Mouse (Mus musculus): ENCODE measurements around the gene Tcf7l2.

Gene Tcf7l2

DNA sequence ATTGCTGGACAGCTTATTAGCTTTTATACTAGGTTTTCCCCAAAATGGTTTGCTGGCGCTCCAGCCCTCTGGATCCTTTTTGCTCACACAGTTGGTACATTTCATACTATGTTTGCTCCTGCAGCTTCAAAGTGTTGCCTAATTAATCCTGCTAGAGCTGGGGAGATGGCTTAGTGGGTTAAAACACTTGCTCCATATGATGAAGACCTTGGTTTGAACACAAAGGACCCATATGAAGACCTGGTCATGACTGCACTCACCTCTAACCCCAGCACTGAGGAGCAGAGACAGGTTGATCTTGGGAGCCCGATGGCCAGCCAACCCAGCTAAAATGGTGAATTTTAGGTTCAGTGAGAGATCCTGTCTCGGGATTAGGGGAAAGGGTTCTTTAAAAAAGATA lies 195.4 kb downstream of the Tcf7l2 start:
- no peak for DNase-seq (ENCODE audit: extremely low read depth, low read depth)

DNA sequence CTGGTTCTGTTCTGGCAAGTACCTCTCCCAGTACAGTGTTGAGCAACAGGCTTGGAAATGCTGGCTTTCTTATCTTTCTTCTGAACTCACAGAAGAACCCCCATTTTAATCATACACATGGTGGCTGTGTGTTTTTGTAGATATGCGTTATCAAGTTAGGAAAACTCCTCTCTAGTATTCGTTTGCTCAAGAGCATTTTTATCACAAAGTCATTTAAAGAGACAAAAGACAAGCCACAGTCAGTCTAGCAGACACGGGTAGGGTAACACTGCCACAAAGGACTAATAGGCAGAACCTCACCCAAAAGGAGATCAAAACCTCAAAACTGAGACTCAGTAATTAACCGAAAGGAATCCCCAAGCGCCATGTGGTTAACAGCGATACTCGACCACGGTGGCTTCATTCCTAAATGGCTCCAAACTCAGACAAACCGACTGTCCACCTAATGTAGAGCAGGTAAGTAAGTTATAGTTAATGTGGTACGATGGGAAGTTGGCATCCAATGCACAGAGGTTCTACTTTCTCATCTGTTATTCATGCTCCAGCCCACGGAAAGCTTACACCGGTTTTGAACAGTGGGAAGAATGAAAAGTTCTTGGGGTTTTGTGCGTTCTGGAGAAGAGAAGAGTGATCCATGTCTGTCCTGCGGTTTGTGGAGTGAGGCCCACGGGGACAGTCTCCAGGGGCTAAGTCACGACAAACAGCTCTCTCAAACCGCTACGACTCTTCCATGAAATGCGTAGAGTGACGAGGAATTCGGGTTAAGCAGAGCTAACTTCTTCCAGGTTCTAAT lies 196.8 kb downstream of the Tcf7l2 start:
- DNase-seq (ENCODE audit: extremely low read depth, low read depth), result peak; percentile 90

DNA sequence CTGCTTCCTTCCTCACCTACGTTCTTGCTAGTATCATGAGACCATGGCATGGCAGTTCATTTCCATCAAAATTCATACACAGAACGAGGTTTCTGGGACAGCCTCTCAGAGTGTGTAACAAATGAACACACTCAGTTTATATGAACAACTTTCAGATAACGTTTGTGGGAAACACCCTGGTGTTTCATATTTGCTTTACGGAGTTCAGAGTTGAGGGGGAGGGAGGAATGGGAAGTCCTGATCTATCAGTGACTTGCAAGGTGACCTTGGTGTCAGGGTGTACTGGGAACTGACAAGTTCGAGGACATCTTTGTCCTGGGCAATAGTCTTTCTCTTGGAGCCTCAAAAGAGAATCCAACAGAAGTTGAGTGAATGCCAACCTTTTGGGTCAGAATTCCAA lies 197.5 kb downstream of the Tcf7l2 start:
- peak; percentile 69 for DNase-seq (ENCODE audit: extremely low read depth, low read depth)

DNA sequence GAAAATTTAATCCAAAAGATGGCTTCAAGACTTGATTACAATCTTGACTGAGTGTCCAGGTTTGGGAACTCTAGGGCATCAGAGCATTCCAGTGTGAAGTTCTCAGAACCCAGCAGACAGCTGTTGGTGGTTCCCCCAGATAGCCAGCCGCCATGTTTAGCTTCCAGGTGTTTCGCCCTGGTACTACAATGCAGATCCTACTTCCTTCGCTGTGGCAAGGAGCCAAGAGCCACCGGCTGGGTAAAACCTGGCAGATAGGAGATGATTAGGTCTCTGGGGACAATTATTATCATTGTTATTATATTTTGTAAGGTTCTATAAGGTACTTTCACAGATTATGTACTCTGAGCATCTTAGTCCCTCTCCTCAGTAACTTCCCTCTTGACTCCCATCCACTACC lies 198.1 kb downstream of the Tcf7l2 start:
- no peak for DNase-seq (ENCODE audit: extremely low read depth, low read depth)

DNA sequence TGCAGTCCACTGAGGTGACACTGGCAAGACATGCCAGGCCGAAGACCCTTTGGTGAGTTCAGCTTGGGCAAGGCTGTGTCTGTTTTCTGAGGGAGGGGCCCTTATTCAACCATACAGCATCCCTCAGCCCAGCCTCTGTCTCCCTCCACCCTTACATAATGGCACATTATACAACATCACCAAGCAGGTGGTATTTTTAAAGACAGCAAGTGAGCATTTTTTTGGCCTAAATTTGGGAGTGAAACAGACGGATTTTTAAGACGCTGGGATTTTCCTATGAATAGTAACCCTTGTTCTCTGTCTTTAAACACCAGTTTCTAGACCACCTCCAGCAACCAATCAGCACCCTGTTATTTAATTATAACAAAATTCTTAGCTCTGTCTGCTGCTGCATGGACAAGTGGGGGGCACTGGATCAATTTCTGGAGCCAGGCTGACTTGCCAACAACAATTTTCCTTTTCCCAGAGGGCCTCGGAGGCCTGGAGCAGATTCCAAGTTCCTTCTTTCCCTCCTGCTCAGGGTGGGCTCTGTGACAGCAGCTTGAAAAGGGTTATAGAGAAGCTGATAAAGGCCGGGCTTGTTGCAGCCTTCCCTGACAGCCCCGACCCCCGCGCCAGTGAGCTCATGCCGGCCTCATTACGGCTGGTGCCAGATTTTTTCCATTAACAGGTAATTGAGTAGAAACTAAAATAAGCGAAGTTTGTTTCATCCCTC lies 199.1 kb downstream of the Tcf7l2 start:
- DNase-seq (ENCODE audit: extremely low read depth, low read depth), result no peak

DNA sequence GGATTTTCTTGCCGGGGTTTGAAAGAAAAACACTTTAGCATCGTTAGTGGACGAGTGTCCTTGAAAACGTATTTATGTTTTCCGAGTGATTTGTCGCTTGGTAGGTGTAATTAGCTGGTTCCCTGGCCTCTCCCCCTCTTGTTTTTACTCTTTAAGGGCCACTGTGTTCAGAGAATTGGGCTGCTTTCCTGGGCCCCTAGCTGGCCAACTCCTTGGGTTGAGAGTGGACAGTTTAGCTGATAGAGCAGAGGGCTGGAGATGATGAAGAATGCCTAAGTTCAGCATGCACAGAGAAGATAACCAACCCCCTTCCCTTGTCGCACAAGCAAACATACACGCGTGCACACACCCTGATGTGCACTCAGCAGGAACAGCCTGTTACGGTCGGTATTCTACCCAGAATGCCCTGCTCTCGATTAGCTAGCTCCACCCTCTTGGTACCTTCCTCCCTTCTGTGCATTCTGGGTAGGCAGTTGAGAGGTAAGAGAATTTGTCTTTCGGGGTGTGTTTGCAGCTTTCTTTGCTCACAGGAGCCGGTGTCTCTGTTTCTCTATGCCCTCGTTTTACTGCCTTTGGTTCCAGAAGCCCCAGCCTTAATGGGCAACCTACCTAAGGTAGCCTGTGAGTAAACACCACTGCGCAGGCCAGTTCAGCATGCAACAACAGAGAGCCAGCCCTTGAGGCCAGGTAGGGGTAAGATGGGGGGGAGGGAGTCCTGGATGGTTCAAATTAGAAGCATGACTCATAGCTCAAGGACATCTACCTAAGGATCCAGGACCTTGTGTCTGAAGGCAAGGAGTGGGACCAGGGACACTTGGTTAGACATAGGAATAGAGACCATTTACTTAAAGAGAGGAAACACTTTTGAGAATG lies 199.9 kb downstream of the Tcf7l2 start:
- no peak for DNase-seq (ENCODE audit: extremely low read depth, low read depth)

DNA sequence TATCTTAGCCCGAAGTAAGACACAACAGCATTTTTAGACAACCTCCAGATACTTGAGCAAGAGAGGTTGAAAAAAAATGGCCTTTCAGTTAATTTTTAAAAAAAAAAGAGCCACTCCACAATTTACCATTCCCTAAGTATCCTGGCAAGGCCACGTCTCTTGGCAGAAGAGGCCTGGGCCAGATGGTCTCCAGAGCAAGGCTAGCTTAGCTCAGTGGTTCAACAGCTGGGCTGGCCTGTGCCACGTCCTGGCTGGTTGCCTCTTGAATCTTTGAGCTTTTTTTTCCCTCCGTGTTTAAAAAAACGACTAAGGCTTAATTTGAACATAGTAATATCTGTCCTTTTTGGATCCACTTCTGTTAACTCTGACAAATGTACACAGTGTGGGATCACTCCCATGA lies 209.8 kb downstream of the Tcf7l2 start:
- DNase-seq (ENCODE audit: extremely low read depth, low read depth), result no peak

DNA sequence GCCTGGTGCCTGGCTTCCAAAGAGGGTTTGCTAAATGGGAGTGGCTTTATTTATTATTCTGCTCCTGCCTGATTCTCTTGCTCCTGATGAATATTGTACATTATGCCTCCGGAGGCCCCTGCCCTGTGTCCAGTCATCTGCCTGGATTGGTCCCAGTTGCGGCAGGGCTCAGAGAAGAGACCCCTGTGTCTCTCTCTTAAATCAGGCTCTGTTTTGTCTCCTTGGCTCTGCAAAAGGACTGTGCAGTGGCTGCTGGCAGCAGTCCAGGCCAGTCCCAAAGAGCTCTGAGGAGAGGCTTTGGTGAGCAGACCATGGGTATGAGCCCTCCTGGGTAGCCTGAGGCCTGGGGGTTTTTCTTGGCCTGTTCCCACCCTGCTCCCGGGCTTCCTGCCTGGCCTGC lies 211.6 kb downstream of the Tcf7l2 start:
- no peak for DNase-seq (ENCODE audit: extremely low read depth, low read depth)

DNA sequence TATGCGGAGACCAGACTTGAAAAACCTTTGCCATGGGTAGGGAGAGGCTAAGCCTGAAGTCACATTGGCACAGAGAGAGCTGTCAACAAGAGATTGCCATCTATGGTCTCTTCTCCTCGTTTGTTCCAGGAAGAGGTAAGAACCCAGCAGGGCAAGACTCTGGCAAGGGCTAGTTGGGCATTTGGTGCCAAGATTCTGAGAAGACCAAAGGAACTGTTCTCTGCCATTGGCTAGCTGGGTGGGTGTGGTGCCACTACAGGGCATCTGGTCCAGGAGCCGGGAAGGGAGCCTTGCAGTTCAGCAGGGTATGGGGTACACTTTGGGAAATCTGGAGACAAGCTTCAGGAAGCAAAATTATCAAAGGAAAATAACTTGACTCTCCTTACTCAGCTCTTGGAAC lies 213.5 kb downstream of the Tcf7l2 start:
- DNase-seq (ENCODE audit: extremely low read depth, low read depth), result no peak

DNA sequence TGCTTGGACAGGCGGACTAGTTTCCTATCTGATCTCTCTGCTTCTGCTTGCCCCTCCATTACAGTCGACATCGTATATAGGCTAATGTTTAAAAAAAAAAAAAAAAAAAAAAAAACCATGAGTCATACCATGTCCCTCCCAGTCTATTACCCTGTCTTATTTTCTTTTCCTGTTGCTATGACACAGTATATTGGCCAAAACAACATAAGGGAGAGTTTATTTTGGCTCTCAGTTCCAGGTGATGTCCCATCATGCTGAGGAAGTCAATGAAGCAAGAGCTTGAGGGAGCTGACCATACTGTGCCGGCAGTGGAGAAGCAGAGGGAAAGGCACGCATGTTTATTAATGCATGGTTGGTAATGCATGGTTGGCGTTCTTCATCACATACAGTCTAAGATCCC lies 215.1 kb downstream of the Tcf7l2 start:
- DNase-seq (ENCODE audit: extremely low read depth, low read depth), result no peak

DNA sequence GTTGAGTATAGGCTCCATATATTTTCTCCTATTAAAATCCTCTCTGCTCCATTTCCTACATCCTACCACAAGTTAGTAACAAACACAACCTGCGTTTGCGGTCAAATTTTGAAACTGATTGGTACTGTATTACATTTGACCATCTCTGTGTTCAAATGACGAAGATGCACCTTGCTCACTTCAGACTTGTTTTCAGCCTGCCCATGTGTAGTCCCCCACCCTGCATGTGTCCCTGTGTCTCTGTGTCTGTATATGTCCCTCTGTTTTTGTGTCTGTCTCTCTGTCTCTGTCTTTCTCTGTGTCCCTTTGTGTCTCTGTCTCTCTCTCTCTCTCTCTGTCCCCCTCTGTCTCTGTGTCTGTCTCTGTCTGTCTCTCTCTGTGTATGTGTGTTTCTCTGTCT lies 222.8 kb downstream of the Tcf7l2 start:
- DNase-seq (ENCODE audit: extremely low read depth, low read depth), result no peak

DNA sequence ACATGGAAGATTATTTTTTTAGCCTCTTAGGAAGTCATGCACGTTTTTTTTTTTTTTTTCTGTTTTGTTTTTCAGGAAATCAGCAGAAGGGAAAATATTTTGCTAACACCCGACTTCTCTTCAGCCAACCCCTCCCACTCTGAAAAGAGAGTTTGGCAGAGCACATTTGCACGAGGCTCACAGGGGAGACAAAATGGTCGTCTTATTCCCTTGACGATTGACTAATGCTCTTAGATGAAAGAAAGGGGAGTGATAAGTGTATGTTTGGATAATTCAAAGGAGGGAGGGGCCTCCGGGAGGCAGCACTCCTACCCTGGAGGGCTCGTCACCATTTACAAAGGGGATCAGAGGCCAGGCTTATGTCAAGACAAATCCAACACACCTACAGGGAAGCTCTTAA lies 224.4 kb downstream of the Tcf7l2 start:
- DNase-seq (ENCODE audit: extremely low read depth, low read depth), result no peak

DNA sequence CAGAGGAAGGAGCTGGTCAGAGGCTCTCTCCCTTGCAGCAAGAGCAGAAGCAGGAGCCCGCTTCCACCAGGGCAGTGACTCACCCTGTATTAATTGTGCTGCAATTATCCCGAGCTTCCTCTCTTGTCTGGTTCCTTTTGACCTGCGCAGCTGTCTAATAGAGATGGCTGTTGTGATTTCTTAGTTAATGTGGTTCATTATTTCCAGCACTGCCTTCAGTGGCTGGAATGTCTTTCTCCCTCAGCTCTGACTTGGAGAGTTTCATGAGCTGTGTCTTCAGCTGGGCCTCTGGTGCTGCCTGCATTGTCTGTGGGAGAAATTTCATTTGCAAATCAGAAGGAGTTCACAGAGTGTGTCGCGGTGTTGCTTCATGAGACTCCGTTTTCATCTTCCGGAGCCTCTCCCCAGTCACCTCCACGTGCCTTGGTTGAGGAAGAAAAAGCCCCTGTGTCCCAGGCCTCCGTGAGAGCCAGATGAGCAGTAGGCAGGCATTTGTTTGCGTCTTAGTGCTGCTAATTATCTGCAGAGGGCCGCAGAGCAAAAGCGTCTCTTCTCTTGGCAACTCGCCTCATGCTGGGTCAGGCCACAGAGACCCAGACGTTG lies 228.4 kb downstream of the Tcf7l2 start:
- no peak for DNase-seq (ENCODE audit: extremely low read depth, low read depth)

DNA sequence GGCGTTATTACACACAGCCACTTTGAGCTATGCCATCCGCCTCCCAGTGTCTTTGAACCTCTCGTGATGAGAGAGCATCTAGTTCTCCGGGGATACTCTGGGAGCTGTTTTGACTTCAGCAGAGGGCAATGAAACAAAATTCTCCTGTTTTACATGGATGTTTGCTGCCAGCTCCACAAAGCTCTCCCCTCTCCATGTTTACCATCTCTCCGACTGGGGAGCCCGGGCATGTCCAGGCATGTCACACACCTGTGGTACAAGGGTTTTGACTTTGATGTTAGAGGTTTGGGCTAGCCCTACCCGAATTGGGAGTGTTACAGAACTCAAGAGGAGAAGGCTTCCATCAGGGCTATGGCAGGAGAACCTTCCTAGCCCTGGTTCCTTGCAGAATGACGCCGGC lies 234.5 kb downstream of the Tcf7l2 start:
- DNase-seq (ENCODE audit: extremely low read depth, low read depth), result no peak
